Mouse (Mus musculus) limb, embryonic 13.5 days (tissue): Measurements from ENCODE around the gene Metap1d. TPM values are rescaled to one million over a fixed set of nuclear protein-coding genes. Genes with fewer than 3 reads are reported as not detected.

ENCODE experiments used
- ATAC-seq: fragments of 200-750 bp; cut with Nextera tagmentation; 2 replicates; pipeline ENCODE4 v1.8.0; 2017; ENCODE audit warnings: low read depth, moderate number of reproducible peaks, moderate TSS enrichment; ENCODE audit not compliant: low FRiP score
- H3K27ac ChIP-seq: fragments of 300-500 bp; sonication (generic); 2 replicates; pipeline ENCODE4 v1.5.1; 2015; ENCODE audit warnings: inconsistent platforms, mild to moderate bottlenecking, moderate library complexity
- H3K27me3 ChIP-seq: fragments of 300-500 bp; sonication (generic); 2 replicates; pipeline ENCODE4 v1.6.1; 2015; ENCODE audit warnings: mild to moderate bottlenecking, inconsistent platforms
- H3K36me3 ChIP-seq: fragments of 300-500 bp; sonication (generic); 2 replicates; pipeline ENCODE4 v1.6.1; 2015; ENCODE audit warnings: inconsistent platforms, mild to moderate bottlenecking, moderate library complexity
- H3K4me1 ChIP-seq: fragments of 300-500 bp; sonication (generic); 2 replicates; pipeline ENCODE4 v1.6.1; 2015; ENCODE audit warnings: inconsistent platforms
- H3K4me2 ChIP-seq: fragments of 300-500 bp; sonication (generic); replicated peaks from 2 replicates; pipeline ENCODE4 v1.6.1; 2015; ENCODE audit warnings: inconsistent platforms, mild to moderate bottlenecking, moderate library complexity
- H3K4me3 ChIP-seq: fragments of 300-500 bp; sonication (generic); 2 replicates; pipeline ENCODE4 v1.5.1; 2015; ENCODE audit warnings: moderate library complexity, mild to moderate bottlenecking, inconsistent platforms
- H3K9ac ChIP-seq: fragments of 300-500 bp; sonication (generic); 2 replicates; pipeline ENCODE4 v1.6.1; 2015; ENCODE audit warnings: mild to moderate bottlenecking, inconsistent platforms
- H3K9me3 ChIP-seq: fragments of 300-500 bp; sonication (generic); 2 replicates; pipeline ENCODE4 v1.6.1; 2016; ENCODE audit warnings: inconsistent platforms
- WGBS: fragments of 180-500 bp; shearing (Covaris S2); methylation state at CpG from one replicate; pipeline ENCODE4 v1.1.7; 2015; 5-methylcytosine and 5-hydroxymethylcytosine counted together
- polyA plus RNA-seq: library from polyadenylated mRNA; unstranded; fragments of >200 nt; fragmentation: Nextera tagmentation; extraction: Ambion mirVana; gene quantifications from 2 replicates; pipeline ENCODE4 v1.2.1, GENCODE M21; 2015

Gene Metap1d
- polyA plus RNA-seq, 1 experiment from 2014 or later = 48.3 TPM

DNA sequence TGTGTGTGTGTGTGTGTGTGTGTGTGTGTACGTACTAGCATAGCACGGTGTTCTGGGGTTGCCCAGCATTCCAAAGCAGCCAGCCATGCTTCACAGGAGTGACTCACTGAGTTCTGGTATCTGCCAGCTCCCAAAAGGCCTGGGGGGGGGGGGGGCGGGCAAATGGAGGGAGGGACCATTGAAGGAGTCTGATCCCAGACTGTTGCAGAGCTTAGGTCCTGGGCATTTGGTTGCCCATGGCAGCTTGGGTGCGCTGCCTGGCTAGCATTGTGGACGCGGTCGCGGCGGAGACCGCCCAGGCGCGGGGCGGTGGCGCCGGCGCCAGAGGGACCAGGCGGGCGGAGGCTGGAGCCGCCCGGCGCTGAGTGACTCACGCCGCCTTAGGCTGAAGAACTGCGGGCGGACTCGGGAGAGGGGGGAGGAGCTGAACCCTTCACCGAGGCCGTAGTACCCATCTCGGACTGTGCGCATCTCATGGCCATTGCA lies 89.8 kb downstream of the Metap1d start:
- ATAC-seq = no peak
- Histone ChIP-seq H3K4me1 (peaks cover 56% of the 10 kb centered on the region), H3K4me3 (peak overlapping the region; percentile 31), H3K27me3 (peaks cover 91% of the 10 kb centered on the region), H3K4me2 (peak overlapping the region; percentile 50), H3K9ac (no peak overlapping the region), H3K9me3 (no peaks in the 10 kb centered on the region), H3K27ac (no peak overlapping the region), H3K36me3 (no peaks in the 10 kb centered on the region)
- under 1% methylated on average over 29 of the region's 30 CpGs for WGBS

- 4% methylated on average over 9 of the region's 9 CpGs for WGBS
- Histone ChIP-seq H3K9ac (no peak overlapping the region; the same call in 1 of the 2 replicates), H3K9me3 (no peaks in the 10 kb centered on the region), H3K36me3 (no peaks in the 10 kb centered on the region), H3K27me3 (peaks cover 89% of the 10 kb centered on the region), H3K27ac (no peak overlapping the region), H3K4me1 (peaks cover 61% of the 10 kb centered on the region), H3K4me3 (peak overlapping the region; percentile 55), H3K4me2 (peak overlapping the region; percentile 97; the same call in 1 of the 2 replicates)
- ATAC-seq = no peak
Measured at GRCm38 (mm10) chr2:71543531-71543930, 90.5 kb downstream of the Metap1d start.

DNA sequence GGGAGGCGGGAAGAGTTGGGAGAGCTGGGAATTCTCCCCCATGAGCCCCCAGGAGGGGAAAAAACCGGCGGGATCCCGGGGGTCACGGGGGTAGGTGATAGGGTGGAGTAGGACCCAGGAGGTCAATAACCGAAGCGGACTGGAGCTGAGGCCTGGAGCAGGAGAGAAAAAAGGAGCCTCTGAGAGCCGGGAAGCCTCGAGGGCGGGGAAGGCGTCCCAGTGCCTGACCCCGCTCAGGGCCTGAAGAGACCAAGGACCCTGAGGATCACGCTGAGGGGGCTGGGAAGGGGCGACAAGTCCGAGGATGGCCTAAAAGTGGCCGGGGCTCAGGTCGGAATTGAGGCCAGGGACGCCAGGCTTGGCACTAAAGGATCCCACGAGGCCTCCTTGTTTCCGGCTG lies 90.9 kb downstream of the Metap1d start:
- Histone ChIP-seq H3K27ac (no peak overlapping the region), H3K27me3 (peaks cover 89% of the 10 kb centered on the region), H3K4me1 (peaks cover 61% of the 10 kb centered on the region), H3K9ac (peak overlapping the region; percentile 56), H3K4me2 (peak overlapping the region; percentile 97), H3K36me3 (no peaks in the 10 kb centered on the region), H3K9me3 (no peaks in the 10 kb centered on the region), H3K4me3 (peak overlapping the region; percentile 55)
- no peak for ATAC-seq
- 1% methylated on average over 20 of the region's 20 CpGs for WGBS

GRCm38 (mm10) chr2:71544391-71545285 lies 91.6 kb downstream of the Metap1d start:
- no peaks in the 10 kb centered on the region for H3K36me3 ChIP-seq
- H3K4me3 ChIP-seq = peak overlapping the region; percentile 55
- peak overlapping the region; percentile 97 for H3K4me2 ChIP-seq
- peak overlapping the region; percentile 56 for H3K9ac ChIP-seq
- peaks cover 58% of the 10 kb centered on the region for H3K4me1 ChIP-seq
- ATAC-seq = no peak
- no peak overlapping the region for H3K27ac ChIP-seq
- no peaks in the 10 kb centered on the region for H3K9me3 ChIP-seq
- under 1% methylated on average over 59 of the region's 61 CpGs for WGBS
- peaks cover 89% of the 10 kb centered on the region for H3K27me3 ChIP-seq

DNA sequence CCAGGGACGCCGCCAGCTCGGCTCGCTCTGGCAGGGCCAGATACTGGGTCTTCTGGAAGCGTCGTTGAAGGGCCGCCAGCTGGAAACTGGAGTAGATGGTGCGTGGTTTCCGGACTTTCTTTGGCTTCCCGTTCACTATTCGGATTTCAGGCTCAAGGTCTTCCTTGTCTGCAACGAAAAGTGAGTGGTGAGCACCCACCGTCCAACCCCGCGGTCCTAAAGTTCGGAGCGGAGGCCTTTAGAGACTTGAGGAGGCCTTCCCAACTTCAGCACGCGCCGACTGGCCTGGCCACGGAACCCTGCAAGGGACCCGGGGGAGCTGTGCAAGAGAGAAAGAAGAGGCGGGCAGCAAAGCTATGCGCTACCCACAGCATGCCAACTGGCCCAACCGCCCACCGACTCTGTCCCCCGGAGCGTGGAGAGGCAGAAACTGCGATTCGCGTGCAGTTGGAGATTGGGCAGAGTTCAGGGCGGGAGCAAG lies 92.4 kb downstream of the Metap1d start:
- no peak overlapping the region for H3K27ac ChIP-seq
- peak overlapping the region; percentile 55 for H3K4me3 ChIP-seq
- H3K9me3 ChIP-seq = no peaks in the 10 kb centered on the region
- peak overlapping the region; percentile 62 for H3K9ac ChIP-seq
- no peaks in the 10 kb centered on the region for H3K36me3 ChIP-seq
- H3K27me3 ChIP-seq = peaks cover 89% of the 10 kb centered on the region
- ATAC-seq = no peak
- under 1% methylated on average over 32 of the region's 32 CpGs for WGBS
- H3K4me2 ChIP-seq = peak overlapping the region; percentile 97
- H3K4me1 ChIP-seq = peaks cover 52% of the 10 kb centered on the region

DNA sequence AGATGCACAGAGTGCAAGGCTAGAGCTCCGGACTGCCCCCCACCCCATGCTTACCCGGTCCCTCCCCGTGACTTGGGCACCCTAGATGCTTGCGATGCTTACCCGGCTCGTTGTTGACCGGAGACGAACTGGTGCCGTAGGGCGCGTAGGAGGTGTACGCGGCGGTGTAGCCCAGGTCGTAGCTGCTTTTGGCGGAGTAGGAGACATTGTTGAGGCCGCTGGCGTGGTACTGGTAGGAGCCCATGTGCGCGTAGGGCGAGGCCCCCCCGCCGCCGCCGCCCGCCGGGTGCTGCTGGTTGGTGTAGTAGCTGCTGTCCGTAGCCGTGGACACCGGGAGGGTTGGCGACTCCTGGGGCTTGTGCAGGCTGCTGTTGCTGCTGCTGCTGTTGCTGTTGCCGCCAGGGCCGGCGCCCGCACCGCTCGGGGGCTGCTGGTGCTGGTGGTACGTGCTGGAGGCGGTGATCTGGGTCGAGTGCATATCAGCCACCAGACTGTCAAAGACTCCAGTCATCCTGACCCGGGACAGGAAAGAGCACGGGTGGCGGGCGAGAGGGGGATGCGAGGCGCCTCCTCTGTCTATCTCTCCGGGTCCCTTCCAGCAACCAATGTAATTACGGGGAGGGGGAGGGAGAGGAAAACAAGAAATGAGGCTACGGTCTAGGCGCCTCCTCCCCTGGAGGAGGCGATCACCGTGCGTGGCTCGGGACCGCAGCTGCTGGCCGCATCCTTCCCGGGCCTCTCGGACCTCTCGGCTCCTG lies 93.0 kb downstream of the Metap1d start:
- Histone ChIP-seq H3K27ac (peak overlapping the region; percentile 4; the same call in 1 of the 2 replicates), H3K9ac (peak overlapping the region; percentile 62), H3K9me3 (no peaks in the 10 kb centered on the region), H3K4me2 (peak overlapping the region; percentile 97), H3K27me3 (peaks cover 87% of the 10 kb centered on the region), H3K36me3 (no peaks in the 10 kb centered on the region), H3K4me3 (peak overlapping the region; percentile 55), H3K4me1 (peaks cover 45% of the 10 kb centered on the region)
- WGBS = under 1% methylated on average over 59 of the region's 59 CpGs
- ATAC-seq = peak; percentile 37

DNA sequence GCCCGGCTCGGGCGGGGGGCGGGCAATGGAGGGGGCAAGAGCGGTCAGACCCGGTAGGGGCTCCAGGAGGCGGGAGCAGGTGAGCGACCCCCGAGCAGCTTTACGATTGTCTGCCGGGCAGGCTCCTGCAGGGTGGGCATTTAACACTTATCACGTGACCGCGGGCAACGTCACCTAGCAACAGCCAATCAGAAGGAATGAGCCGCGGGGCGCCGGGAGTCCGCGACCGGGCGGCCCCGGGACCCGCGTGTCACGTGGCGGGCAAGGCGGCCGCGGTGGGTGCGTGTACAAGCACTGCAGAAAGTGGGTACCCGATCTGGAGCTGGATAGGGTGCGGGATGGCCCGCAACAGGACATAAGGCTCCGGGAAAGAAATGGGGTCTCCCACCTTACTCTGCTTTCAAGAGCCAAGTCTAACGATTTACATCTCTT lies 93.6 kb downstream of the Metap1d start, which contains the start of gene Dlx2:
Gene Dlx2 (minus strand): TSS at position 115 of the 432 bp plus-strand sequence.
- peak within 1 kb of the TSS; percentile 62 for H3K9ac ChIP-seq
- H3K27ac ChIP-seq = peak within 1 kb of the TSS; percentile 4; the same call in 1 of the 2 replicates
- H3K9me3 ChIP-seq = no peaks in the 10 kb centered on the region
- WGBS = 0% methylated on average over 37 of the region's 37 CpGs
- peaks cover 87% of the 10 kb centered on the region for H3K27me3 ChIP-seq
- peak; percentile 42 for ATAC-seq
- H3K4me3 ChIP-seq = peak within 1 kb of the TSS; percentile 55
- peaks cover 46% of the 10 kb centered on the region for H3K4me1 ChIP-seq
- H3K4me2 ChIP-seq = peak within 1 kb of the TSS; percentile 97
- H3K36me3 ChIP-seq = no peaks in the 10 kb centered on the region

- no peak overlapping the region for H3K9ac ChIP-seq
- H3K4me2 ChIP-seq = no peak overlapping the region
- no peak overlapping the region for H3K4me3 ChIP-seq
- H3K27me3 ChIP-seq = peaks cover 87% of the 10 kb centered on the region
- WGBS = under 1% methylated on average over 8 of the region's 8 CpGs
- H3K36me3 ChIP-seq = no peaks in the 10 kb centered on the region
- H3K4me1 ChIP-seq = peaks cover 47% of the 10 kb centered on the region
- no peak overlapping the region for H3K27ac ChIP-seq
- no peaks in the 10 kb centered on the region for H3K9me3 ChIP-seq
- peak; percentile 20; the same call in 1 of the 2 replicates for ATAC-seq
Measured at GRCm38 (mm10) chr2:71547829-71548228, 94.8 kb downstream of the Metap1d start.

GRCm38 (mm10) chr2:71550330-71550729 lies 97.3 kb downstream of the Metap1d start:
- Histone ChIP-seq H3K27me3 (peaks cover 83% of the 10 kb centered on the region), H3K4me1 (peaks cover 30% of the 10 kb centered on the region), H3K36me3 (no peaks in the 10 kb centered on the region), H3K9me3 (no peaks in the 10 kb centered on the region), H3K4me3 (no peak overlapping the region), H3K9ac (no peak overlapping the region), H3K27ac (no peak overlapping the region), H3K4me2 (no peak overlapping the region)
- WGBS = 37% methylated on average over 3 of the region's 3 CpGs
- ATAC-seq = no peak

DNA sequence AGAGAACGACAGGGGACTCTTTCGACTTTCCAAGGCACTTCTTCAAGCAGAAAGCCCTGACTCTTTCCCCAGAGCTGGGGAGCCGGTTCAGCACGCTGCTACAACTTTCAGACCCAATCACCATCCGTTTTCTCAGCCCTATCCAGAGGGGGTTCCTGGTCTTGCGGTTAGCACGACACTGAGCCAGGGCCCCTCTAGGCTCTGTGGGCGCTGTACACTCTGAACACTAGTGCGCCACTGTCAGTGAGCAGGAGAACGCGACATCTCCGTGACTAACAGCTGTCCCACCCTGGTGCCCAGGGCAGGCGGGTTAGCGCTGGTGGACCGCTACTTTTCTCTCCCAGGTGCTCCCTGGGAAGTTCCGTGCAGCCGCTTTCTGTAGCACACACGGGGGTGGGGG lies 98.6 kb downstream of the Metap1d start:
- WGBS = 2% methylated on average over 18 of the region's 18 CpGs
- Histone ChIP-seq H3K9me3 (no peaks in the 10 kb centered on the region), H3K4me3 (peak overlapping the region; percentile 19), H3K27me3 (peaks cover 69% of the 10 kb centered on the region), H3K4me1 (peaks cover 16% of the 10 kb centered on the region; the same call in 1 of the 2 replicates), H3K4me2 (peak overlapping the region; percentile 47), H3K9ac (no peak overlapping the region), H3K27ac (no peak overlapping the region), H3K36me3 (no peaks in the 10 kb centered on the region)
- ATAC-seq = no peak

DNA sequence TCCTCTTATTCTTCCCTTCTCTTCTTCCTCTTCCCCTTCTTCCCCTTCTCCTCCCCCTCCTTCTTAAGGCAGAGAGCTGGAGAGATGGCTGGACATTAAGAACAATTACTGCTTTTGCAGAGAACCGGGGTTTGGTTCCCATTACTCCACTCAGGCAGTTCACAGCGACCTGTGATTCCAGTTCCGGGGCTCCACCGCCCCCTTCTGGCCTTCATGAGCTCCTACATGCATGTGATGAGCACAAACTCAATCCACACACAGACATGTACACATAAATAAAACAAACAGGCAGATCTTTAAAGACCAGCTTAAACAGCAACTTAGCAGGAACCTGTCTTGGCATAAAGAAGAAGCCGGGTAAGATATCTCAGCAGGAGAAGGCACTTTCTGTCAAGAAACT lies 103.0 kb downstream of the Metap1d start:
- peaks cover 13% of the 10 kb centered on the region; the same call in 1 of the 2 replicates for H3K9me3 ChIP-seq
- no peak overlapping the region for H3K4me3 ChIP-seq
- no peak for ATAC-seq
- WGBS = 64% methylated on average over 5 of the region's 5 CpGs
- H3K27me3 ChIP-seq = peaks cover 34% of the 10 kb centered on the region
- peaks cover 8% of the 10 kb centered on the region; the same call in 1 of the 2 replicates for H3K4me1 ChIP-seq
- no peak overlapping the region for H3K9ac ChIP-seq
- H3K4me2 ChIP-seq = no peak overlapping the region
- H3K36me3 ChIP-seq = no peaks in the 10 kb centered on the region
- no peak overlapping the region for H3K27ac ChIP-seq
